Mouse (Mus musculus) hindbrain, postnatal 0 days (tissue): ENCODE measurements at regions not wholly inside any gene's neighbourhood (a gene's known extent, or its start where the extent isn't known, plus 50 kb on each side); places are given as distances from the start of the nearest gene placed in this dataset.

Experiments used
- ATAC-seq: fragments of 200-750 bp; cut with Nextera tagmentation; 2 replicates; pipeline ENCODE4 v1.8.0; 2017; ENCODE audit warnings: mild to moderate bottlenecking, moderate TSS enrichment, moderate library complexity
- DNase-seq: peaks from one replicate; pipeline ENCODE4 v3.0.0-alpha.2; 2015; ENCODE audit warnings: low spot score
- H3K27ac ChIP-seq: fragments of 300-500 bp; sonication (generic); 2 replicates; pipeline ENCODE4 v1.5.1; 2014; ENCODE audit warnings: mild to moderate bottlenecking
- H3K27me3 ChIP-seq: fragments of 300-500 bp; sonication (generic); 2 replicates; pipeline ENCODE4 v1.6.1; 2014; ENCODE audit warnings: low read length, mixed read lengths; ENCODE audit not compliant: insufficient read depth
- H3K36me3 ChIP-seq: fragments of 300-500 bp; sonication (generic); 2 replicates; pipeline ENCODE4 v1.6.1; 2014; ENCODE audit warnings: low read length, mixed read lengths; ENCODE audit not compliant: insufficient read depth
- H3K4me1 ChIP-seq: fragments of 300-500 bp; sonication (generic); 2 replicates; pipeline ENCODE4 v1.6.1; 2014; ENCODE audit warnings: antibody characterized with exemption, low read length, mixed read lengths; ENCODE audit not compliant: insufficient read depth
- H3K4me2 ChIP-seq: fragments of 300-500 bp; sonication (generic); 2 replicates; pipeline ENCODE4 v1.6.1; 2014; ENCODE audit warnings: low read depth, mild to moderate bottlenecking, low read length, moderate library complexity, mixed read lengths
- H3K4me3 ChIP-seq: fragments of 300-500 bp; sonication (generic); 2 replicates; pipeline ENCODE4 v1.5.1; 2014; ENCODE audit warnings: low read length
- H3K9ac ChIP-seq: fragments of 300-500 bp; sonication (generic); replicated peaks from 2 replicates; pipeline ENCODE4 v1.6.1; 2014; ENCODE audit warnings: mild to moderate bottlenecking, low read length, moderate library complexity, mixed read lengths
- H3K9me3 ChIP-seq: fragments of 300-500 bp; sonication (generic); 2 replicates; pipeline ENCODE4 v1.6.1; 2016; ENCODE audit warnings: low read length, mixed read lengths
- CTCF ChIP-seq: IDR thresholded peaks from 2 replicates; pipeline ENCODE4 v1.5.1; 2016; ENCODE audit warnings: antibody characterized with exemption, control low read depth, low read depth
- WGBS: fragments of 180-500 bp; shearing (Covaris S2); extraction: QIAGEN DNeasy Blood & Tissue Kit; methylation state at CpG from one replicate; pipeline ENCODE4 v1.1.7; 2014; 5-methylcytosine and 5-hydroxymethylcytosine counted together

DNA sequence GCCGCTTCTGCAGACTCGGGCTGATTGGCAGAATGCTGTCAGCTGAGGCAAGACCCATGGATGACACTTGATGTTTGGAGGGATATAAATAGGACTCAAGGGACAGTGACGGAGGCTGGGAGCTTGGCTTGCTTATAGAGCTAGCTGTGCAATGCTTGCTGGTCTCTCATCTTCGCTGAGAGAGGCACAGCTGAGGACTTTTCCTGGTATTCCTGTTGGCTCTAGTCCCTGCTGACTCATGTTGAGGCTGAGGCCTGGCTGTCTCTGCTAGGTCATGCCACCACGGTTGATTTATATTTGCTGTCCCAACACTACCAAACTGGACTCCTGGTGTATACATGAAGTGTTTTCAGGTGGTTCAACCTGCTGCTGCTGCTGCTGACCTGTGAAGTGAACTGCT is 419.6 kb upstream of the Meis1 start:
- 95% methylated on average over 5 of the region's 5 CpGs for WGBS
- Histone ChIP-seq H3K4me2 (no peak overlapping the region), H3K27me3 (no peaks in the 10 kb centered on the region), H3K4me3 (no peak overlapping the region), H3K27ac (no peak overlapping the region), H3K9ac (no peak overlapping the region), H3K9me3 (no peaks in the 10 kb centered on the region), H3K4me1 (no peaks in the 10 kb centered on the region), H3K36me3 (no peaks in the 10 kb centered on the region)
- ATAC-seq (no peak), DNase-seq (no peak)
- TF ChIP-seq CTCF, result no peak

DNA sequence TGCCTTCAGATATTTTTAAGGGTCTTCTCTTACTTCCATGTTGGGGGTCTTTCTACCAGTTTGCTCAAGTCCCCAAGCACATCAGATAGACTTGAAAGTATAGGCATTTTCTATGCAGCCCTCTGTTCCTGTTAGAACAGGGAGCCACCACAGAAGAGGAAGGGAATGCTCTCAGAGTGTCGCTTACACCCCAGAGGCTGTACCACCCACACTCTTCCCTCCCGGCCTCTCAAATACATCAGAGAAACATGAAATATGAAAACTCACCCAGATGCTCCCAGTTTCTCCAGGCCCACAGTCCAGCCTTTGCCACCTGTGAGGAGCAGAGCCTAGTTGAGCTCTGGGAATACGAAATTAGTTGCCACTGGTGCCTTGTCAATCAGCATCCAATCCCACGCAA is 423.2 kb upstream of the Meis1 start:
- Histone ChIP-seq H3K4me2 (no peak overlapping the region), H3K9ac (no peak overlapping the region), H3K9me3 (no peaks in the 10 kb centered on the region), H3K4me3 (no peak overlapping the region), H3K27ac (no peak overlapping the region), H3K27me3 (no peaks in the 10 kb centered on the region), H3K4me1 (no peaks in the 10 kb centered on the region), H3K36me3 (no peaks in the 10 kb centered on the region)
- no peak for ATAC-seq
- TF ChIP-seq CTCF, result no peak
- WGBS, result 86% methylated on average over 4 of the region's 4 CpGs
- no peak for DNase-seq

DNA sequence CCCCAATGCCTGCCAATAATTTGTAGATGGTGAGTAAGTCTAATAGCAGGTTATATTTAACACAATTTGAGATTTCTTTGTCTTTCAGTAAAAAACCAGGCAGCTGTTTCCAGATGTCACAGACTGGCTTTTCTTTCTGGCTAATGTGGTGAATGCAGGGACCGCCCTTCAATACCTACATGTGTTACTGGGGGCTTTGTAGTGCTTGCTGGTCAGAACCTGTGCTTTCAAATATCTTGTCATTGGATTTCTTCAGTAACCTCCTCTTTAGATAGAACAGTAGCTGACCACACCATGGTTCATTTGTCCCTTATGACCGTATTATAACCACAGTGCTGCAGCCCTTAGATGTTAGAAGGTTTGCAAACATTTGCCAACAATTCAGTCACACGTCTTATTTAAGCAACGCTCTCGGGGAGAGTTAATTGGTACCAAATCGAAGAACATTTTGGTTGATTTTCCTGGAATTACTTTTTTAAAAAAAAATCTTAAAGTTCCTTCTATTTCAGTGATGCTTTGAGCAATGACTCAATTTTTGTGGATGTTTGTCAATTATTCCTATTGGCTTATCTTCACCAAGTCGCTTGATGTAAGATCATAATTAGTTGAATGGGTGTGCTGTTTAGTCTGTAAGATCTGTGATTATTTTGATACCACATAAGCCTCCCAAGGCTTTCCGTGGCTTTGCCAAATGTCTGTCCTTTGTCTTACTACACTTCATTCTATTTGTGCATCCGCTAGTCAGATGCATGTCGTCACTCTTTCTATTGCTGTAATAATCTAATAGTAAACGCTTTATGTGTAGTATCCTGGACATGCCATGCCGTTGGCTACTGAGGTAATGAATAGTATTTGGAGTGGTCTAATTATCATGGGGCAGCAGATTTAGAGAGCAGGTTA is 436.9 kb upstream of the Meis1 start:
- TF ChIP-seq CTCF, result no peak
- Histone ChIP-seq H3K9ac (no peak overlapping the region), H3K36me3 (no peaks in the 10 kb centered on the region), H3K4me2 (no peak overlapping the region), H3K4me1 (no peaks in the 10 kb centered on the region), H3K4me3 (no peak overlapping the region), H3K27me3 (no peaks in the 10 kb centered on the region), H3K27ac (no peak overlapping the region), H3K9me3 (no peaks in the 10 kb centered on the region)
- WGBS, result 80% methylated on average over 12 of the region's 12 CpGs
- DNase-seq, result no peak
- ATAC-seq, result 0 out of 2 replicates have a peak, but pooled peaks have one; percentile 10

DNA sequence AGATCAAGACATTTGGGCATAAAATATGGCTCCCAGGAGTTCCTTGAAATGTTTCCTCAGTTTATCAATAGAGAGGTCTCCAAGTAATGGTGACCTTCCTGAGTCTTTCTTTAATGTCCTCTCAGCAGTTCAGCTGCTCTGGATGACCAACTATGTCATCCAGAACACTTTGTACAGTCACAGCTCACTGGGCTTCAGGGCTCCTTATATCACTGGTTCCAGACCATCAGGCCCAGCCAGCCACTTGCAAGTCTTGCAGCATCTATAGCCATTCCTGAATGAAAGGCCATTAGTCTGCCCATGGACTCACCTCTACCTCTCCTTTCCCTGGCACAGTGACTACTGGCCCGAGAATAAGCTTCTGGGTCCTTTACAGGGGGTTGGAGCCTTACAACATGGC is 437.8 kb upstream of the Meis1 start:
- Histone ChIP-seq H3K27me3 (no peaks in the 10 kb centered on the region), H3K9ac (no peak overlapping the region), H3K36me3 (no peaks in the 10 kb centered on the region), H3K4me2 (no peak overlapping the region), H3K27ac (no peak overlapping the region), H3K4me1 (no peaks in the 10 kb centered on the region), H3K4me3 (no peak overlapping the region), H3K9me3 (no peaks in the 10 kb centered on the region)
- DNase-seq (no peak), ATAC-seq (no peak)
- 80% methylated on average over 1 of the region's 1 CpGs for WGBS
- TF ChIP-seq CTCF, result no peak

DNA sequence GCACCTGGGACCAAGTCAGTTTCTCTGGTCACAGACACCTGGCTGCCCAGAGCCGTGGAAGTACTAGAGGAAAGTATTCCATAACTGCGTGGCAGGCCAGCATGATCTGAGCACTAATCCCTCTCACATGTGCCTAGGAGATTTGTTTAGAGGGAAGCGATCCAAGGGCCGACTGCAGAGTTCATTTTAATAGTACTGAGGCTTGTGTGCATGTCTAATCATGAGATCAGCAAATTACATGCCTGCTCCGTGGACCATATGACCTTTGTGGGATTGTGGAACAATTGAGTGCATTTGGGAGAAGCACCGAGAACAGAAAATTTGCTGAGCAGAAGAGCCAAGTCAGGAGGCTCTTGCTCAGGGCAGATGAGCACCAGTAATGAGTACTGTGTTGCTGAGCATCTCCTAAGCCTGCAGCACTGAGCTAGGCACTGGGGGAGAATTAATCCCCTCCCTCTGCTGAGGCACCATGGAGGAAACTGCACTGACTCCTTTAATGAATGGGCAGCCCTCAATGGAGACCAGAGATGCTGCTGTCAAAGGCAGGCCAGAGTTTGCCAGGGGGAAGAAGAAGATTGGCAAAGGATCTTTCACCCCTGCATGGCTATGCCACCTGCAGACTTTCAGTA is 445.1 kb upstream of the Meis1 start:
- TF ChIP-seq CTCF, result no peak
- ATAC-seq, result peak; percentile 43; the same call in 1 of the 2 replicates

DNA sequence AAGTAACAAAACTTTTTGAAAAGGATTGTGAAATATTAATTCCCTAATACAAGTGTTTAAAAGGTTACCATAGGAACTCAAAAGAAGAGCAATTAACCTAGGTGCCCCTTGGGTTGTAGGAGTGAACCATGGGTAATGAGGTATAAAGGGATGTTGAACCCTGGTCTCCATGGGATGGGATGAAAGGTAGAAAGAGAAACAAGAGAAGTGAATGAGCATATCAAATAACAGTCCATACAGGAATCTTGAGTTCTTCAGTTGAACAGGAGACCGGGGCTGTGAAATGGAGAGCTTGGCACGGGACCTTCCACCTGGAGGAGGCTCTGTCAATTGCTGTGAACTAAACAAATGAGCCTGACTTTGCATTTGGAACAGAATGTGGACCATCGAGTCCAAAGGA is 449.6 kb upstream of the Meis1 start:
- no peaks in the 10 kb centered on the region for H3K9me3 ChIP-seq
- peaks cover 4% of the 10 kb centered on the region; the same call in 1 of the 2 replicates for H3K4me1 ChIP-seq

More for the DNA sequence above, 445.1 kb upstream of the Meis1 start:
- Histone ChIP-seq H3K4me3 (no peak overlapping the region), H3K4me2 (no peak overlapping the region), H3K36me3 (no peaks in the 10 kb centered on the region), H3K4me1 (peaks cover 4% of the 10 kb centered on the region; the same call in 1 of the 2 replicates), H3K9ac (no peak overlapping the region), H3K27me3 (no peaks in the 10 kb centered on the region), H3K27ac (no peak overlapping the region), H3K9me3 (no peaks in the 10 kb centered on the region)
- peak; percentile 41 for DNase-seq
- WGBS, result 40% methylated on average over 6 of the region's 6 CpGs

More for the DNA sequence above, 449.6 kb upstream of the Meis1 start:
- Histone ChIP-seq H3K36me3 (no peaks in the 10 kb centered on the region), H3K4me2 (no peak overlapping the region), H3K27me3 (no peaks in the 10 kb centered on the region), H3K9ac (no peak overlapping the region), H3K27ac (no peak overlapping the region), H3K4me3 (no peak overlapping the region)
- DNase-seq (no peak), ATAC-seq (no peak)
- 78% methylated on average over 3 of the region's 3 CpGs for WGBS
- TF ChIP-seq CTCF, result no peak
